In genomic region chr1:84694688-84695474, GRCm38 (mm10) we compare ENCODE assay signal across 9 mouse cellular contexts. TPM values are rescaled to one million over a fixed set of nuclear protein-coding genes. Genes with fewer than 3 reads are reported as not detected.
DNase-seq lines count a peak whose midpoint lies in the region; ATAC-seq and TF ChIP-seq lines count a peak whose summit lies in the region.
"Had no signal": no experiment of that assay in that cellular context is flagged by ENCODE, and none has a peak within 500 bp of the region (broad histone marks: within the 10 kb centered on the region; RNA-seq: fewer than 3 reads in every experiment).

No protein-coding gene starts in this region.

- H3K79me2 ChIP-seq in heart, adult 2 months (replicated peaks; ENCODE audit: control insufficient read depth, insufficient read depth, low read length) = no peaks in the 10 kb centered on the region

- WGBS in heart, embryonic 16.5 days = 12% methylated on average over 26 of the region's 26 CpGs
- WGBS in heart, adult 2 months = 15% methylated on average over 26 of the region's 26 CpGs
- WGBS in forebrain, embryonic 13.5 days = 5% methylated on average over 26 of the region's 26 CpGs
- 3% methylated on average over 26 of the region's 26 CpGs for WGBS in midbrain, embryonic 16.5 days

- peaks cover 3% of the 10 kb centered on the region; the same call in 1 of the 2 replicates for H3K4me1 ChIP-seq in heart, embryonic 16.5 days (ENCODE audit: control insufficient read depth, insufficient read depth, low read length)
- H3K4me1 ChIP-seq in heart, adult 2 months (ENCODE audit: control insufficient read depth, insufficient read depth, low read length) = no peaks in the 10 kb centered on the region
- H3K4me1 ChIP-seq in forebrain, embryonic 13.5 days = peaks cover 11% of the 10 kb centered on the region
- peaks cover 27% of the 10 kb centered on the region for H3K4me1 ChIP-seq in midbrain, embryonic 16.5 days (ENCODE audit: control insufficient read depth, insufficient read depth, low read length)

- H3K4me3 ChIP-seq in heart, embryonic 16.5 days (ENCODE audit: low read length) = peak overlapping the region; percentile 55
- H3K4me3 ChIP-seq in heart, adult 2 months = no peak overlapping the region
- H3K4me3 ChIP-seq in forebrain, embryonic 13.5 days = peak overlapping the region; percentile 84
- peak overlapping the region; percentile 94 for H3K4me3 ChIP-seq in midbrain, embryonic 16.5 days (ENCODE audit: low read depth, low read length)

- no peak for ATAC-seq in heart, embryonic 16.5 days (replicated peaks; ENCODE audit: extremely low read depth, insufficient read depth, low FRiP score)
- ATAC-seq in forebrain, embryonic 13.5 days = peak; percentile 75
- peak; percentile 76 for ATAC-seq in midbrain, embryonic 16.5 days

- H3K27ac ChIP-seq in heart, embryonic 16.5 days (ENCODE audit: low read length) = no peak overlapping the region
- H3K27ac ChIP-seq in heart, adult 2 months = no peak overlapping the region
- peak overlapping the region; percentile 91 for H3K27ac ChIP-seq in forebrain, embryonic 13.5 days
- peak overlapping the region; percentile 97 for H3K27ac ChIP-seq in midbrain, embryonic 16.5 days (ENCODE audit: low read length)

- H3K27me3 ChIP-seq in heart, embryonic 16.5 days (ENCODE audit: control insufficient read depth, insufficient read depth, low read length) = peaks cover 26% of the 10 kb centered on the region
- H3K27me3 ChIP-seq in heart, adult 2 months (ENCODE audit: control insufficient read depth, insufficient read depth, low read length) = peaks cover 7% of the 10 kb centered on the region
- H3K27me3 ChIP-seq in forebrain, embryonic 13.5 days = no peaks in the 10 kb centered on the region
- no peaks in the 10 kb centered on the region for H3K27me3 ChIP-seq in midbrain, embryonic 16.5 days (ENCODE audit: control insufficient read depth, insufficient read depth, low read depth, low read length)

- TF ChIP-seq CTCF in heart, adult 2 months (IDR thresholded peaks at IDR 0.05) = no peak
- peak; percentile 44; the same call in 1 of the 2 replicates for TF ChIP-seq CTCF in brain, embryonic 14.5 days (IDR thresholded peaks at IDR 0.05; ENCODE audit: borderline replicate concordance, extremely low read depth, insufficient read depth, insufficient read length)

- H3K4me2 ChIP-seq in heart, embryonic 16.5 days (ENCODE audit: low read depth, low read length) = peak overlapping the region; percentile 86
- peak overlapping the region; percentile 74 for H3K4me2 ChIP-seq in forebrain, embryonic 13.5 days
- H3K4me2 ChIP-seq in midbrain, embryonic 16.5 days (ENCODE audit: low read length) = peak overlapping the region; percentile 81

- H3K9me3 ChIP-seq in heart, embryonic 16.5 days (replicated peaks; ENCODE audit: control insufficient read depth, low read length) = no peaks in the 10 kb centered on the region
- H3K9me3 ChIP-seq in forebrain, embryonic 13.5 days (replicated peaks) = no peaks in the 10 kb centered on the region
- H3K9me3 ChIP-seq in midbrain, embryonic 16.5 days (replicated peaks; ENCODE audit: control insufficient read depth, low read length, poor library complexity, severe bottlenecking) = no peaks in the 10 kb centered on the region

- intact Hi-C loops in heart, adult 2 months (cut with DNase I) = no loop called here

- no peak for DNase-seq in heart, adult 2 months
- peak; percentile 81 for DNase-seq in brain, embryonic 14.5 days (ENCODE audit: low read depth)
- DNase-seq in layer of hippocampus, postnatal 36 days = peak; percentile 26 to 48
- DNase-seq in urinary bladder, postnatal 36 days (ENCODE audit: low spot score in 2 of 2) = no peak
- DNase-seq in urinary bladder, postnatal 14 days (ENCODE audit: low spot score) = no peak

- no peak for TF ChIP-seq POLR2A in heart, adult 2 months (IDR thresholded peaks at IDR 0.05; ENCODE audit: insufficient read depth, low read depth, low read length)
- TF ChIP-seq POLR2A in brain, embryonic 14.5 days (IDR thresholded peaks at IDR 0.05; ENCODE audit: borderline replicate concordance, extremely low read depth, insufficient read depth, insufficient read length, poor library complexity, severe bottlenecking) = no peak

- no peak for TF ChIP-seq EP300 in heart, adult 2 months (IDR thresholded peaks at IDR 0.05; ENCODE audit: insufficient read depth, low read depth, low read length)

- H3K36me3 ChIP-seq in heart, embryonic 16.5 days (ENCODE audit: control insufficient read depth, insufficient read depth) = no peaks in the 10 kb centered on the region
- no peaks in the 10 kb centered on the region for H3K36me3 ChIP-seq in heart, adult 2 months (ENCODE audit: control insufficient read depth, insufficient read depth, low read length)
- no peaks in the 10 kb centered on the region for H3K36me3 ChIP-seq in forebrain, embryonic 13.5 days (ENCODE audit: poor library complexity, severe bottlenecking)
- no peaks in the 10 kb centered on the region for H3K36me3 ChIP-seq in midbrain, embryonic 16.5 days (ENCODE audit: control insufficient read depth, insufficient read depth, low read length)

- H3K9ac ChIP-seq in heart, embryonic 16.5 days (ENCODE audit: low read length) = no peak overlapping the region
- H3K9ac ChIP-seq in heart, adult 2 months (ENCODE audit: low read depth, low read length) = no peak overlapping the region
- peak overlapping the region; percentile 89 for H3K9ac ChIP-seq in forebrain, embryonic 13.5 days
- peak overlapping the region; percentile 98 for H3K9ac ChIP-seq in midbrain, embryonic 16.5 days (ENCODE audit: low read depth, low read length)

RNA-seq across cellular contexts. Expression of gene Dner, which starts 1.1 kb away (rescaled TPM):
- 0.38 and 0.51 TPM in 2 replicates for polyA plus RNA-seq in heart, embryonic 16.5 days (2015; fragmentation: Nextera tagmentation; extraction: Ambion mirVana)
- under 1 TPM; 0.05 to 0.43 TPM for total RNA-seq in heart, adult 2 months (2021)
- 0.23 and 0.70 TPM in 2 replicates for polyA plus RNA-seq in heart, adult 2 months (2012; rRNA removed)
- polyA plus RNA-seq in brain, embryonic 14.5 days (2012; rRNA removed) = 150 and 215 TPM in 2 replicates
- polyA plus RNA-seq in forebrain, embryonic 13.5 days (2015; fragmentation: Nextera tagmentation; extraction: Ambion mirVana) = 98.5 and 115 TPM in 2 replicates
- 100 to 1,000 TPM; 113 to 118 TPM for total RNA-seq in layer of hippocampus, postnatal 36 days (2021)
- polyA plus RNA-seq in midbrain, embryonic 16.5 days (2015; fragmentation: Nextera tagmentation; extraction: Ambion mirVana) = 294 and 301 TPM in 2 replicates
- total RNA-seq: liver, adult 2 months had no signal
- polyA plus RNA-seq: liver, adult 2 months had no signal

Comparison
In these comparisons a context has a peak if more than half of its experiments do, and no peak if none do; other contexts are left out.
1. H3K27ac ChIP-seq: peak in forebrain, embryonic 13.5 days (single experiment) and midbrain, embryonic 16.5 days (single experiment); none in heart, embryonic 16.5 days (single experiment) and heart, adult 2 months (single experiment).
2. H3K9ac ChIP-seq: peak in forebrain, embryonic 13.5 days (single experiment) and midbrain, embryonic 16.5 days (single experiment); none in heart, embryonic 16.5 days (single experiment) and heart, adult 2 months (single experiment).
3. DNase-seq: peak in brain, embryonic 14.5 days (single experiment) and layer of hippocampus, postnatal 36 days (2 of 2); none in heart, adult 2 months (0 of 2), urinary bladder, postnatal 36 days (0 of 2) and urinary bladder, postnatal 14 days (single experiment).
4. RNA of gene Dner, which starts 1.1 kb away (polyA plus RNA-seq): 294 to 301 TPM in midbrain, embryonic 16.5 days, 150 to 215 TPM in brain, embryonic 14.5 days and 98.5 to 115 TPM in forebrain, embryonic 13.5 days; 0.38 to 0.51 TPM in heart, embryonic 16.5 days and 0.23 to 0.70 TPM in heart, adult 2 months; every median in the first group is over 10 times any median in the second.
5. Peak in every context shown above with its lines, with median percentiles within 50 percentile points of each other: H3K4me2 ChIP-seq.